Mouse (Mus musculus) effector memory CD4-positive, alpha-beta T cell, adult 7 months (primary cell): ENCODE measurements around the gene Edn3. TPM values are rescaled to one million over a fixed set of nuclear protein-coding genes. Genes with fewer than 3 reads are reported as not detected.

ENCODE experiments used
- polyA plus RNA-seq: library from polyadenylated mRNA; unstranded; fragments of 100-300 nt; shearing (Covaris generic); gene quantifications from one replicate; pipeline ENCODE4 v1.2.1, GENCODE M21; 2017

Gene Edn3
- not detected for polyA plus RNA-seq

DNA sequence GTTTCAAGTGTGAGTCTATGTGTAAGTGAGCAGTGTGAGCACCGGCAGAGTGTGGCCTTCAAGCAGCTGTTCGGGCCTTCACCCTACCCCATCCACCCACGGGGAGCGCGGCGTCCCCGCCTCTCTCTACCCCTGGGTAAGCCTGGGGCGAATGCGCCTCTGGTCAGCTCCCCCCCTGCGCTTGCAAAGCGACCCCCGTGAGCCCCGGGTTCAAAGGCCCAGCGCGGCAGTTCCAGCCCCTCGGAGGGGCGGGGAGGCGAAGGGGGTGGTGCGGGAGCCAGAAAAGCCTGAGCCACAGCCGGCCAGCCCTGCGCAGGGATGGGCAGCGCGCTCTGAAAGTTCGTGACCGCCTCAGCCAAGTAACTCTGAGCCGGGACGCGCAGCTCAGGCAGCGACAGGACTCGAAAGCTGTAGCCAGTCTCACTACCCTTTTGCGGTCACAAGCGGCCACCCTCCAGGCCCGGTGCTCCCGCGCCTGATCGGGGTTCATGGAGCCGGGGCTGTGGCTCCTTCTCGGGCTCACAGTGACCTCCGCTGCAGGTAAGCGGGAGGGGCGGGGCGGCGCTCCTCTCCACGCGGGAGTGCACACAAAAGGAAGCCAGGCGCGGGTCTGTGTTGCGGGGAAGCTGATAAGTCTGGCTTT, at the start of gene Edn3:
TSS of gene Edn3 (plus strand) at position 141 of the 643 bp plus-strand sequence.

Other genes starting within 250 kb of the Edn3 start
- gene Zfp831, start 117.1 kb upstream of the Edn3 start, polyA plus RNA-seq: 5.4 TPM
- gene Gm14444, start 249.6 kb downstream of the Edn3 start, polyA plus RNA-seq: not detected